Mouse (Mus musculus): ENCODE measurements around the gene Krtap28-10.
"Not testable (repeated sequence)": the region's sequence is repeated elsewhere in the genome, so short reads cannot be mapped to it uniquely, and the experiment has no call there.

The Krtap28-10 gene

DNA sequence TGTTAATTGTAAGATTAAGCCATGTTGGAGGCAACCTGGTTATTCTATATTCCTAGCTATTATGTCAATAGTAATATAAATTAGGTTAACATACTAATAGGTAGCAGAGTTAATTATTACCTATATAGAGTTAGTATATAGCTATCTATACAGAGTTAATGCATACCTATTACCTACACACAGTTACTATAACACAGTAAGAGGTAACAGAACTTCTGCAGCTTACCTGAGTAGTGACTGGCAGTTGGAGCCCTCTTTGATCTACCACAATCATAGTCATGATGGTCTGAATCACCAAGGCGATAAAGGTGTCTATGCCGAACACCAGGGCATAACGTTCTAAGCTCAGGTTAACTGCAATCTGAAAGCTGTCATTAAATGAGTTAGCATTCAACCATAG is 27.8 kb downstream of the Krtap28-10 start:
- DNase-seq (ENCODE audit: low spot score in 2 of 2) = no peak

DNA sequence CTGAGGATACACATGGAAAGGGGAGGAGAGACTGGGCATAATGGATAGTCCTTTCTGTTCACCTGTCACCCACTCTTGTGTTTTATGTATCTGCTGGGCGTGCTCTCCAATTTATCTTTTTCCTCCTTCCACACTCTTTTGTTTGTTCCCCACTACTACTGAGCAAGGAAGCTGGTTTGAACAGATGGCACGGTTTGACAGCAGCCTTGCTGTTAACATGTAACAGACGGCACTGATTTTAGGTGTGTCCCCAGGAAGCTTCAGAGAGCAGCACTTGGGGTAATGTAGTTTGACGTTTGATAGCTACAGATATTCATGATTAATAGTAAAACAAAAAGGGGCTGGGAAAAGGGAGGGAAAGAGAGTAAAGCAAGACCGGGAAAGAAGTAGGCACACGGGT is 34.8 kb downstream of the Krtap28-10 start:
- DNase-seq (ENCODE audit: low spot score in 2 of 2) = no peak

DNA sequence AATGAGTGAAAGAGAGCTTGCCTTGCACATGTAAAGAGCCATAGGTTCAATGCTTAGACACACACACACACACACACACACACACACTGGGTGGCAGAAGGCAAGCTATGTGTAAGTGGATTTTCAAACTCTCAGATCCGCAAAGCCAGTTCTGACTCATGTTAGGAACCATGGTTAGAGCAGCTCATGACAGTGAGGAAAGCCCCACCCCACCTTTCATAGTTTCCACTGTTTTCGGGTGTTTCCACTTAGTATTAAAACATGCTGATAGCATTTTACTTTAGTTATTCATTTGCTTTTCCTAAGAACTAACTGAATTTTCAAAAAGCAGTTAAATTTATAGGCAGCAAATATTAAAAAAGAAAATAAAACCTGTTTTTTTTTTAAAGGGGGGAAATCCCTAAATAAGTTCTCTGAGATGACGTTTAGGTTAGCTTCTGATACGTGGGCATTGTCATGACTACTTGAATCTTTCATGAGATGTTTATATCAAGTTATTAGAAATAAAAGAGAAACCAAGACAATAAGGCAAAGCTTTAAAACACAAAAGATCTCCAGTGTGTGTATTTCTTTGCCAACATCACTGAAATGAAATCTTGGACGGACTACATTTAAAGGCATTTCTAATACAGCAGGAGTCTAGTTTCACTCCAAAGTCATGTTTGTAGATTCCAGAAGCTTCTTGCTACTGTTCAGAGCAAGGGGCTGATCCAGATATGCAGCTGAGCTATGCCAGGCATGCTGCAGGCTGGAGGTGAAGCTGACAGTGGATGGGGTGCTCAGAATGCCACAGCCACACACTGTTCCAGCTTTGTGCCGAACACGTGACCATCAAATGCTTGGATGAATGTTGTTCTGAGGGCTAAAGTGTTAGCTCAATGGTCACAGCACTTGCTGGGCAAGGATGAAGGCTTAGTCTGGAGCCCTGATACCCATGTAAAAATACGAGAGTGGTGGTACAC is 35.8 kb downstream of the Krtap28-10 start:
- DNase-seq (ENCODE audit: low spot score in 2 of 2) = no peak

DNA sequence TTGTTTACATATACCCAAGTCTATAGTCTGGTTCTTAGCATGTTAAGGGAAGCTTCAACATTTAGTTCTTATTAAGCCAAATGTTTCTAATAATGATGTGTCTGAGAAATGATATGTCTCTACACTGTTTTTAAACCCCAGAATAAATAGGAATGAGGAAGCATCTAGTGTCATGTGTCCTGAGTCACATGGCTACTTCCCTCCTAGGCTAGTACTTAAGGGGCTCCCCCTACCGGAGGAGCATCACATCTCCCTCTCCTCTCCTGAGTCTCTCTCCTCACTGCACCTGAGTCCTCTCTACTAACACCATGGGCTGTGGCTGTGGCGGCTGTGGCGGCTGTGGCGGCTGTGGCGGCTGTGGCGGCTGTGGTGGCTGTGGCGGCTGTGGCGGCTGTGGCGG is 42.0 kb downstream of the Krtap28-10 start, which contains the start of gene Gm47959:
Gene Gm47959, plus strand, starts transcription at position 243 of the 400 bp plus-strand sequence.
- DNase-seq (ENCODE audit: low spot score in 2 of 2) = not testable (repeated sequence)

DNA sequence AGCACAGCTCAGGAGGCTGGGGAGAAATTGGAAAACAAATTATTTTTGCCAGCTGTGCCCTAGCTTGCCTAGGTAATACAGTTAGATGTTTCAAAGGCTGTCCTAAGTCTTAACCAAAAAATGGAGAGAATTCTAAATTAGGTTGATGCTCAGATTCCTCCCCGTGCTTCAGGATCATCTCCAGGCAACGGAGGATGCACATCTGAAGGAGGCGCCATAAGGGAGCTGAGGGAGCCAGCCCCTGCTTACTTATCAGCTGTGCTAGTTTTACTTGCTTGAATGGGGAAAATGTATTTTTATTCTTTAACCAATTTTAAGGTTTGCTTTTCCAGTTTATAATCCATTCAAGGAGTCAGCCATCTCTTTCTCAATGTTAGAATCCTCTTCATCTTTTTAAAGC is 48.3 kb downstream of the Krtap28-10 start:
- no peak for DNase-seq (ENCODE audit: low spot score in 2 of 2)

DNA sequence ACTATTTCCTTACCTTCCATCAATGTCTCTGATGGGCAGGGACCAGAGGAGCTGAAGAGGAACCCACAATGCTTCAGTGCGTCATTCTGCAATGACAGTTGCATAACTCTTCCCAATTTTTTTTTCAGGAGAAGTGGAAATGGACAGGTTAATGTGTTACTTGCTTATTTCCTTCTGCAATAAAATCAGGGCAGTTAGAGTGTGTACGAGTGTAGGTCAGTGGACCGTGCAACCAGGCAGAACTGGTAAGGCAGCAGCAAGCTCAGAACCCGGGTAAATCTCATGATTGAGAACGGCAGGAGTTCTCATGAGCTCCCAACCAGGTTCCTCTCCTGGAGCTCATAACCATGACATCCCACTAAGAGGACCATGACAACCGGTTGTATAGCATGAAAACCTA is 50.2 kb downstream of the Krtap28-10 start:
- no peak for DNase-seq (ENCODE audit: low spot score in 2 of 2)

DNA sequence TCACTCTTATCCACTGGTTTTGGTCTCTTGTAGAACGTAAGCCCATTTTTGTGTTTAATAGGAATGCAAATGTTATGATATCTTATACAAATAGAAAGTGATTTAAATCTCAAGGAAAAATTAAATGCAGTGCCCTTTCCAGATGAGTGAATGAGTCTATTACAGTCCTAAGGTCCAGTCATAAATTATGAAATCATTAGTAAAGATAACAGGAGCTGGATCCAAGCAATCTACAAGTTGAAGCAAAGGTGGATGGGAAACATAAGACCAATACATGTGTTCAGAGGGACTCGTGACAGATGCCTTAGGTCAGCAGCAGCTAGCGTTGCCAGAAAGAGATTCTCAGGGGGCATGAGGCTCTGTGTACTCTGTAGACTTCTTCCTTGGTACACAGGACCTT is 50.7 kb downstream of the Krtap28-10 start:
- no peak for DNase-seq (ENCODE audit: low spot score in 2 of 2)
